Mouse (Mus musculus): ENCODE measurements around the gene Dynlt3. TPM values are rescaled to one million over a fixed set of nuclear protein-coding genes. Genes with fewer than 3 reads are reported as not detected.
A peak's percentile ranks its signal among the peaks of the same experiment; 100 is the strongest.
"Not testable (repeated sequence)": the region's sequence is repeated elsewhere in the genome, so short reads cannot be mapped to it uniquely, and the experiment has no call there.

The Dynlt3 gene
- polyA plus RNA-seq (2015; fragmentation: Nextera tagmentation; extraction: Ambion mirVana) = 75.4 and 77.1 TPM in 2 replicates

- no peaks in the 10 kb centered on the region for H3K4me1 ChIP-seq (replicated peaks; ENCODE audit: control insufficient read depth, insufficient read depth, low read length)
- no peaks in the 10 kb centered on the region for H3K27me3 ChIP-seq (ENCODE audit: control insufficient read depth, insufficient read depth, low read depth, low read length)
- no peaks in the 10 kb centered on the region for H3K36me3 ChIP-seq (ENCODE audit: control insufficient read depth, insufficient read depth, low read length)
- peak within 1 kb of the TSS; percentile 53 for H3K4me2 ChIP-seq (ENCODE audit: low read depth, low read length)
- H3K9me3 ChIP-seq (ENCODE audit: control insufficient read depth, low read length) = no peaks in the 10 kb centered on the region
- peak within 1 kb of the TSS; percentile 69 for H3K9ac ChIP-seq (ENCODE audit: low read length)
- WGBS = 11% methylated on average over 24 of the region's 30 CpGs
- peak within 1 kb of the TSS; percentile 78 for H3K27ac ChIP-seq (ENCODE audit: low read length)
- H3K4me3 ChIP-seq (ENCODE audit: low read length) = peak within 1 kb of the TSS; percentile 55
- ATAC-seq (ENCODE audit: low read depth) = peak; percentile 100
These were observed at the start of gene Dynlt3 for GRCm38 (mm10) chrX:9662391-9663111. Gene Dynlt3 (minus strand): TSS chrX:9663003.

- Histone ChIP-seq H3K27me3 (ENCODE audit: control insufficient read depth, insufficient read depth, low read depth, low read length) (no peaks in the 10 kb centered on the region), H3K4me3 (ENCODE audit: low read length) (no peak overlapping the region), H3K4me1 (replicated peaks; ENCODE audit: control insufficient read depth, insufficient read depth, low read length) (no peaks in the 10 kb centered on the region), H3K9ac (ENCODE audit: low read length) (no peak overlapping the region), H3K4me2 (ENCODE audit: low read depth, low read length) (no peak overlapping the region), H3K27ac (ENCODE audit: low read length) (no peak overlapping the region), H3K9me3 (ENCODE audit: control insufficient read depth, low read length) (no peaks in the 10 kb centered on the region), H3K36me3 (ENCODE audit: control insufficient read depth, insufficient read depth, low read length) (no peaks in the 10 kb centered on the region)
- ATAC-seq (ENCODE audit: low read depth) = no peak
- 77% methylated on average over 3 of the region's 3 CpGs for WGBS
These were observed 37.0 kb upstream of the Dynlt3 start for GRCm38 (mm10) chrX:9699815-9700214.

GRCm38 (mm10) chrX:9695997-9696396 is 33.2 kb upstream of the Dynlt3 start:
- Histone ChIP-seq H3K9ac (ENCODE audit: low read length) (no peak overlapping the region), H3K9me3 (ENCODE audit: control insufficient read depth, low read length) (no peaks in the 10 kb centered on the region), H3K27ac (ENCODE audit: low read length) (no peak overlapping the region), H3K36me3 (ENCODE audit: control insufficient read depth, insufficient read depth, low read length) (no peaks in the 10 kb centered on the region), H3K4me2 (ENCODE audit: low read depth, low read length) (no peak overlapping the region), H3K27me3 (ENCODE audit: control insufficient read depth, insufficient read depth, low read depth, low read length) (no peaks in the 10 kb centered on the region), H3K4me1 (replicated peaks; ENCODE audit: control insufficient read depth, insufficient read depth, low read length) (no peaks in the 10 kb centered on the region), H3K4me3 (ENCODE audit: low read length) (no peak overlapping the region)
- no peak for ATAC-seq (ENCODE audit: low read depth)
- WGBS = 75% methylated on average over 6 of the region's 6 CpGs

GRCm38 (mm10) chrX:9672040-9672439 is 9.2 kb upstream of the Dynlt3 start:
- Histone ChIP-seq H3K9ac (ENCODE audit: low read length) (no peak overlapping the region), H3K9me3 (ENCODE audit: control insufficient read depth, low read length) (no peaks in the 10 kb centered on the region), H3K27me3 (ENCODE audit: control insufficient read depth, insufficient read depth, low read depth, low read length) (no peaks in the 10 kb centered on the region), H3K4me2 (ENCODE audit: low read depth, low read length) (no peak overlapping the region), H3K36me3 (ENCODE audit: control insufficient read depth, insufficient read depth, low read length) (no peaks in the 10 kb centered on the region), H3K4me3 (ENCODE audit: low read length) (no peak overlapping the region), H3K27ac (ENCODE audit: low read length) (no peak overlapping the region), H3K4me1 (replicated peaks; ENCODE audit: control insufficient read depth, insufficient read depth, low read length) (no peaks in the 10 kb centered on the region)
- ATAC-seq (ENCODE audit: low read depth) = peak; percentile 49; the same call in 1 of the 2 replicates
- 39% methylated on average over 1 of the region's 1 CpGs for WGBS

- no peaks in the 10 kb centered on the region for H3K27me3 ChIP-seq (ENCODE audit: control insufficient read depth, insufficient read depth, low read depth, low read length)
- WGBS = 68% methylated on average over 3 of the region's 3 CpGs
- H3K4me3 ChIP-seq (ENCODE audit: low read length) = no peak overlapping the region
- no peaks in the 10 kb centered on the region for H3K4me1 ChIP-seq (replicated peaks; ENCODE audit: control insufficient read depth, insufficient read depth, low read length)
- no peak overlapping the region for H3K4me2 ChIP-seq (ENCODE audit: low read depth, low read length)
- H3K27ac ChIP-seq (ENCODE audit: low read length) = no peak overlapping the region
- no peak for ATAC-seq (ENCODE audit: low read depth)
- H3K9ac ChIP-seq (ENCODE audit: low read length) = no peak overlapping the region
- H3K36me3 ChIP-seq (ENCODE audit: control insufficient read depth, insufficient read depth, low read length) = no peaks in the 10 kb centered on the region
- no peaks in the 10 kb centered on the region for H3K9me3 ChIP-seq (ENCODE audit: control insufficient read depth, low read length)
These were observed 8.6 kb upstream of the Dynlt3 start for GRCm38 (mm10) chrX:9671418-9671817.

GRCm38 (mm10) chrX:9652806-9653205 is 10.0 kb downstream of the Dynlt3 start:
- Histone ChIP-seq H3K9ac (ENCODE audit: low read length) (no peak overlapping the region), H3K27ac (ENCODE audit: low read length) (no peak overlapping the region), H3K4me1 (replicated peaks; ENCODE audit: control insufficient read depth, insufficient read depth, low read length) (no peaks in the 10 kb centered on the region), H3K36me3 (ENCODE audit: control insufficient read depth, insufficient read depth, low read length) (no peaks in the 10 kb centered on the region), H3K4me2 (ENCODE audit: low read depth, low read length) (no peak overlapping the region), H3K27me3 (ENCODE audit: control insufficient read depth, insufficient read depth, low read depth, low read length) (no peaks in the 10 kb centered on the region), H3K4me3 (ENCODE audit: low read length) (no peak overlapping the region), H3K9me3 (ENCODE audit: control insufficient read depth, low read length) (no peaks in the 10 kb centered on the region)
- ATAC-seq (ENCODE audit: low read depth) = no peak
- WGBS = 57% methylated on average over 3 of the region's 3 CpGs

- not testable (repeated sequence) for H3K4me3 ChIP-seq (ENCODE audit: low read length); H3K9ac ChIP-seq (ENCODE audit: low read length); H3K4me1 ChIP-seq (replicated peaks; ENCODE audit: control insufficient read depth, insufficient read depth, low read length); H3K36me3 ChIP-seq (ENCODE audit: control insufficient read depth, insufficient read depth, low read length); H3K27ac ChIP-seq (ENCODE audit: low read length); H3K9me3 ChIP-seq (ENCODE audit: control insufficient read depth, low read length); ATAC-seq (ENCODE audit: low read depth); H3K27me3 ChIP-seq (ENCODE audit: control insufficient read depth, insufficient read depth, low read depth, low read length); H3K4me2 ChIP-seq (ENCODE audit: low read depth, low read length)
- 64% methylated on average over 5 of the region's 5 CpGs for WGBS
These were observed 22.2 kb downstream of the Dynlt3 start for GRCm38 (mm10) chrX:9640594-9640993.

GRCm38 (mm10) chrX:9640126-9640525 is 22.7 kb downstream of the Dynlt3 start:
- not testable (repeated sequence) for H3K4me2 ChIP-seq (ENCODE audit: low read depth, low read length); H3K27me3 ChIP-seq (ENCODE audit: control insufficient read depth, insufficient read depth, low read depth, low read length); H3K27ac ChIP-seq (ENCODE audit: low read length); H3K9me3 ChIP-seq (ENCODE audit: control insufficient read depth, low read length); H3K4me3 ChIP-seq (ENCODE audit: low read length); H3K4me1 ChIP-seq (replicated peaks; ENCODE audit: control insufficient read depth, insufficient read depth, low read length); H3K36me3 ChIP-seq (ENCODE audit: control insufficient read depth, insufficient read depth, low read length); H3K9ac ChIP-seq (ENCODE audit: low read length); ATAC-seq (ENCODE audit: low read depth)
- WGBS = 52% methylated on average over 2 of the region's 2 CpGs

All from lung, embryonic 16.5 days (tissue).